Mouse (Mus musculus): ENCODE measurements around the gene Galnt17. TPM values are rescaled to one million over a fixed set of nuclear protein-coding genes. Genes with fewer than 3 reads are reported as not detected.

Gene Galnt17
- polyA plus RNA-seq (2017; shearing (Covaris generic)): under 1 TPM; 0.02 to 0.24 TPM

GRCm38 (mm10) chr5:131308397-131308796 is at the start of gene Galnt17:
TSS of gene Galnt17 (minus strand) at chr5:131308497.

Measured in inflammation-experienced regulatory T-cells (primary cell).